Mouse (Mus musculus) cerebellum, adult 2 months (tissue): ENCODE data around the gene Ccnb2. TPM values are rescaled to one million over a fixed set of nuclear protein-coding genes. Genes with fewer than 3 reads are reported as not detected.
"Not testable (repeated sequence)": the region's sequence is repeated elsewhere in the genome, so short reads cannot be mapped to it uniquely, and the experiment has no call there.

Source experiments
- DNase-seq, 2 experiments: peaks; one replicate each; pipeline ENCODE4 v3.0.0; 2021
- H3K27ac ChIP-seq: fragments of 200-500 bp; 2 replicates; pipeline ENCODE4 v1.5.1; 2012; ENCODE audit warnings: low read length, control low read depth, inconsistent platforms; ENCODE audit not compliant: insufficient read depth
- H3K27me3 ChIP-seq: fragments of 200-500 bp; 2 replicates; pipeline ENCODE4 v1.6.1; 2012; ENCODE audit warnings: inconsistent platforms, mild to moderate bottlenecking, low read length, moderate library complexity; ENCODE audit not compliant: control insufficient read depth, insufficient read depth
- H3K4me1 ChIP-seq: fragments of 200-500 bp; 2 replicates; pipeline ENCODE4 v1.6.1; 2011; ENCODE audit warnings: low read length; ENCODE audit not compliant: control insufficient read depth, insufficient read depth
- H3K4me3 ChIP-seq: fragments of 200-500 bp; replicated peaks from 2 replicates; pipeline ENCODE3; 2011; ENCODE audit warnings: mild to moderate bottlenecking, low read depth, low read length, control low read depth; ENCODE audit not compliant: insufficient read depth
- CTCF ChIP-seq: fragments of 200-500 bp; IDR thresholded peaks from 2 replicates; pipeline ENCODE4 v1.5.1; 2011; ENCODE audit warnings: low read depth, mild to moderate bottlenecking, control low read depth, low read length, moderate library complexity, borderline replicate concordance; ENCODE audit not compliant: insufficient read depth
- POLR2A ChIP-seq: fragments of 200-500 bp; IDR thresholded peaks from 2 replicates; pipeline ENCODE4 v1.6.1; 2011; ENCODE audit warnings: low read length, control low read depth, borderline replicate concordance; ENCODE audit not compliant: insufficient read depth
- WGBS: fragments of 180-500 bp; shearing (Covaris S2); methylation state at CpG from one replicate; pipeline ENCODE4 v1.1.7; 2018; 5-methylcytosine and 5-hydroxymethylcytosine counted together
- polyA plus RNA-seq: library from polyadenylated mRNA; depleted of rRNA; stranded (reverse); fragments of >200 nt; gene quantifications from 2 replicates; pipeline ENCODE4 v1.2.3, GENCODE M21; 2012; rRNA removed

The Ccnb2 gene
- 2.3 and 2.7 TPM in 2 replicates for polyA plus RNA-seq

DNA sequence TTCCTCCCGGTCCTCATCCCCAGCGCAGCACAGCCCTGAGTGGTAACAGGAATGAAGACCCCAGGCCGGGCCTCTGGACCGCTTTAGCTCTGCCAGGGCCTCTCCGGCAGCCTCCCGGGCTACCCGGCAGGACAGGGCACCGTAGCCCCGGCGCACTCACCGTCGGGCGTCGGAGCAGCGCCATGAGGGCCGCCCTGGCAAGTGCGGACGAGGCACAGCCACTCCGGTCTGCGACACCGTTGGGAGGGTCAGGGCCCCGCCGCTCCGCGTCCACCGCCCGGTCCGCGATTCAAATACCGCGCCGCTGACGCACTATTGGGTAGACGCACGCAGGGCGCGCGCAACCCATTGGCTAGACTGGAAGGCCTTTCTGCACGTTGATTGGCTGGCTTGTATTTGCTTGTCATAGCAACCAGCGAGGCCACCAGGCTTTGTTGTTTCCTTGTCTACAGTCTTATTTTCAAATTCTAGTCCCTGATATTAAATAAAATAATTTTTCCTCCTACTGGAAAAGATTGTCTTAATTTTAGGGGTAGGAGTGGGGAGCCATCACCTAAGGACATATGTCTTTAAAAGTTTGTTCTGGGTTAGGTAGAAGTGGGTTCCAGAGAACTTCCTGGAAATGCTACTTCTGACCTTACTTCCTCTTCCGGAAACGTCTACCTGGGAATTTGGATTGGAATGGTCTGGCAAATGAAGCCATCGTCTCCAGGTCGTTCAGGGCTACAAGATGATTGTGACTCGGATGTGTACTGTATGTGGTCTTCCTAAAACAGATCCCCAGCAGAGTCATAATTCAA is at the start of gene Ccnb2:
Gene Ccnb2, minus strand, starts transcription at position 291 of the 800 bp plus-strand sequence.
- 3% methylated on average over 45 of the region's 45 CpGs for WGBS
- Histone ChIP-seq H3K4me1 (no peaks in the 10 kb centered on the region), H3K4me3 (no peak within 1 kb of the TSS), H3K27ac (no peak within 1 kb of the TSS), H3K27me3 (no peaks in the 10 kb centered on the region)
- TF ChIP-seq CTCF (no peak), POLR2A (no peak)
- peak; percentile 70 to 76 for DNase-seq

DNA sequence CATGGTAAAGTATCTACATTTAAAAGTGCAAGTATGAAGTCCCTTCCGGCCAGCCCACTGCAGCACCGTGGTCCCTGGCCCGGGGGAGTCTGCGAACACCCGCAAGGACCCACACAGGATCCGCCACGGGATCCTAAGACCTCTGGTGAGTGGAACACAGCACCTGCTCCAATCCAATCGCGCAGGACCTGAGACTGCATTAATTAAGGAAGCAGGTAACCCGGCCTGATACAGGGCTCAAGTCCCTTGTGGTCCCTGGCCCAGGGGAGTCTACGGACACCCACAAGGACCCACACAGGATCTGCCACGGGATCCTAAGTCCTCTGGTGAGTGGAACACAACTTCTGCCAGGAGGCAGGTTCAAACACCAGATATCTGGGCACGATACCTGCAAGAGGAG is 41.7 kb upstream of the Ccnb2 start:
- H3K4me1 ChIP-seq, H3K27ac ChIP-seq, H3K4me3 ChIP-seq, H3K27me3 ChIP-seq, DNase-seq: not testable (repeated sequence)
- 95% methylated on average over 13 of the region's 13 CpGs for WGBS

DNA sequence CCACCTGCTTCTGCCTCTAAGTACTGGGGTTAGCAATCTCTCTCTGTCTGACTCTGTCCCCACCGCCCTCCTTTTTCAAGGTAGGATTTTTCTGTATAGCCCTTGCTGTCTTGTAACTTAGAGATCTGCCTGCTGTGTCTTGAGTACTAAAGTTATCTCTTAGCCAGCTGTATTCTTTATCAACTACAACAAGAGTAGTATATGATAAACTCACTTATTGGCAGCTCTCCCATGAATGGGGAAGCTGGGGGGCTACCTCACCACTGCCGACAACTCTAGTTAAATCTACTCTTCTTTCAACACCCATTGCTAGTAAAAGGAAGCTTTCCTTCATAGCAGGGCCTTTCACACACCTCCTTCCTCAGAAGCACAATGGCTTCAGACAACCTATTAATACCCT is 31.0 kb upstream of the Ccnb2 start:
- WGBS, result 89% methylated on average over 2 of the region's 2 CpGs
- Histone ChIP-seq H3K27ac (no peak overlapping the region), H3K4me3 (no peak overlapping the region), H3K4me1 (no peaks in the 10 kb centered on the region), H3K27me3 (no peaks in the 10 kb centered on the region)
- no peak for DNase-seq
- no peak for TF ChIP-seq POLR2A
- no peak for TF ChIP-seq CTCF

DNA sequence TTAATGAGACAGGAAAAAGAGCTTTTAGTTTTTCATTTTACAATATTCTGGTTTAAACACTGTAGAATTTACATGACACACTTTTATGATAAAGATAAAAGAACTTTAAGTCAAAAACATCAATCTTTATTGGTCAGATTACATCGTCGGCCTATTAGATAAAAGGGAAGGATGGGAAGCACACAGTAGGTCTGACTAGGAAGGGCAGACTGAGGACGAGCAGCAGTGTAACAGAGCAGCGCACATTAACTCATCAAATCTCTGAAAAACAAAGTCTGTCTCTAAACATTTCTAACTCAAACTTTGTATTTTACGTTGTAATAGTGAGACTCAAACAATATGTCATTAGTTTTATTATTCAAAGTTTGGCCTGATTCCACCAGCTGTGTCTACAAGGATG is 27.7 kb upstream of the Ccnb2 start:
- no peak overlapping the region for H3K27ac ChIP-seq
- H3K4me3 ChIP-seq, result no peak overlapping the region
- TF ChIP-seq CTCF, result no peak
- no peak for TF ChIP-seq POLR2A
- WGBS, result 96% methylated on average over 5 of the region's 5 CpGs
- no peak for DNase-seq
- H3K27me3 ChIP-seq, result no peaks in the 10 kb centered on the region
- no peaks in the 10 kb centered on the region for H3K4me1 ChIP-seq

DNA sequence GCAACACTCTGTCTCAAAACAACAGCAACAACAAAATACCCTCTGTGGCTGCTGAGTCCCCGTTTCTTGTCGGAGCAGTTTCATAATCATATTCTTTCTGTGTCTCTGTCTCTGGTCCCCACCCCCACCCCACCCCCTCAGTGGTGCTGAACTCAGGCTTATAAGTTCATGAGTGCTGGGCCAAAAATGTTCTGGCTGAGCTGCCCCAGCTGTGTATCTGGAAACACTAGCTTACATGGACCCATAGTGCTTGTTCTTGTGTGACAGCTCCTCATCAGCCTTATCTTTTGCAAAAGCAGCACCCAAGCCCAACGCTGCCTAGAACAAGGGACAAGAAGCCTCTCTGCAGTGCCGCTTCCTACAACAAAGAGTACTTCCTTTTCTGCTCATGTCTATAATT is 18.6 kb upstream of the Ccnb2 start:
- TF ChIP-seq POLR2A (no peak), CTCF (no peak)
- Histone ChIP-seq H3K4me1 (no peaks in the 10 kb centered on the region), H3K27ac (no peak overlapping the region), H3K4me3 (no peak overlapping the region), H3K27me3 (no peaks in the 10 kb centered on the region)
- DNase-seq, result no peak
- 96% methylated on average over 4 of the region's 4 CpGs for WGBS

DNA sequence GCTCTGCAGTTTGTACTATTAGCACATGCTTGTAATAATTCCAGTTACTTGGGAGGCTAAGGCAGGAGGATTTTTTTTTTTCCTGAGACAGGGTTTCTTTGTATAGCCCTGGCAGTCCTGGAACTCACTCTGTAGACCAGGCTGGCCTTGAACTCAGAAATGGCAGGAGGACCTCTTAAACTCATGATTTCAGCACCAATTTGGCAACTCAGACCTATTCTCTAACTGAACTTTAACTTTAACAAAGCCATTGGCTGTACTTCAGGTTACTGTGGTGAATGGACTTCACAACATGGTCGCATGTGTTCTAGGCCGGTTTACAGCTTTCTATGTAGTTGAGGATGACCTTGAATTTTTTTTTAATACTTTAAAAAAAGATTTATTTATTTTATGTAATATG is 1.3 kb upstream of the Ccnb2 start:
- no peak overlapping the region for H3K27ac ChIP-seq
- 94% methylated on average over 2 of the region's 2 CpGs for WGBS
- TF ChIP-seq POLR2A (no peak), CTCF (no peak)
- no peaks in the 10 kb centered on the region for H3K4me1 ChIP-seq
- DNase-seq, result no peak
- no peaks in the 10 kb centered on the region for H3K27me3 ChIP-seq
- no peak overlapping the region for H3K4me3 ChIP-seq

DNA sequence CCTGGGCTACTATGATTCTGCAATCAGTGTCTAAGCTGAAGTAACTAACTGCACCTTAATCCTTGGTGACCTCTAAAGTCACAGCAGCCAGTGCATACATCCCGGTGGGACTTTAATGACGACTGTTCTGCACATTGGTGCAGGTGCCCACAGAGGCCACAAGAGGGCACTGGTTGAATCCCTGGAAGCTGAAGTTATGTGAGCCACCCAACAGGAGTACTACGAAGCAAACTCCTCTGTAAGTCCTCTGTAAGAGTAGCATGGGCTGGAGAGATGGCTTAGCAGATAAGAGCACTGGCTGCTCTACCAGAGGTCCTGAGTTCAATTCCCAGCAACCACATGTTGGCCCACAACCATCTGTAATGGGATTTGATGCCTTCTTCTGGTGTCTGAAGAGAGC is 4.9 kb downstream of the Ccnb2 start:
- Histone ChIP-seq H3K4me3 (no peak overlapping the region), H3K27me3 (no peaks in the 10 kb centered on the region), H3K27ac (no peak overlapping the region), H3K4me1 (no peaks in the 10 kb centered on the region)
- TF ChIP-seq POLR2A (no peak), CTCF (peak; percentile 27; the same call in 1 of the 2 replicates)
- WGBS, result 76% methylated on average over 3 of the region's 3 CpGs
- DNase-seq, result no peak

DNA sequence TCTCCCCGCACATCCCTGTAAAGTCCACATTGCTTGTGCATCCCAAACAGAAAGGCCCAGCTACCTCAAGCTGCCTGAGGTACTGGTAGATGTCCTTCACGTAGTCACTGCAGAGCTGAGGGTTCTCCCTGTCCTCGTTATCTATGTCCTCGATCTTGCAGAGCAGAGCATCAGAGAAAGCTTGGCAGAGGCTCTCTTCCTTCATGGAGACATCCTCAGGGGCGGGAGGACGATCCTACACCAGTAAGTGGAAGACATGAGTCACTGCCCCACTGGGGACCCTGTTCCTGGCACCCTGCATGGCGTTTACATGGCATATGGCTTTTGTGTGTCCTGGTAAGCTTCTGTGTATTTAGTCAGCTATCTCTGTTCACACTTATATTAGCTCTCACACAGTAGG is 8.3 kb downstream of the Ccnb2 start:
- WGBS, result 77% methylated on average over 7 of the region's 7 CpGs
- no peak overlapping the region for H3K27ac ChIP-seq
- no peak for DNase-seq
- no peak overlapping the region for H3K4me3 ChIP-seq
- no peaks in the 10 kb centered on the region for H3K4me1 ChIP-seq
- no peak for TF ChIP-seq CTCF
- TF ChIP-seq POLR2A, result no peak
- H3K27me3 ChIP-seq, result no peaks in the 10 kb centered on the region

DNA sequence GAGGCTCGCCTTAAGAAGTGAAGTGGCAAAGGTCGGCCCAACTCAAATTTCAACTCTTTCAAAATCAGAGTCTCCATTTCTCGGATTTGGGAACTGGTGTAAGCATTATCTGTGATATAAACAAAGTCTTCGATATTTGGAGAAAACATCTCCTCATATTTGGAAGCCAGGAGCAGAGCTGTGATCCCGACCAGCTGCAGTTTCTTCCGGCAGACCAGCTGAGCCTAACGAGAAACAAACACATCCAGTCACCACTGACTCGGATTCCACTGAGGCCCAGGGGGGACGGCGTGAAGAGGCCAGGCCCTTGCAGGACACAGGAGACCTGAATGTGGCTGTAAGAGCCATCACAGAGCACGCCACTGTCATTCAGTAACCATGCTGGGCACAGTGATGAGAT is 10.7 kb downstream of the Ccnb2 start:
- Histone ChIP-seq H3K27me3 (no peaks in the 10 kb centered on the region), H3K4me1 (no peaks in the 10 kb centered on the region), H3K4me3 (no peak overlapping the region), H3K27ac (no peak overlapping the region)
- TF ChIP-seq CTCF (no peak), POLR2A (no peak)
- 87% methylated on average over 11 of the region's 11 CpGs for WGBS
- DNase-seq, result no peak
